Mouse (Mus musculus): ENCODE results near the gene Gm15093. TPM values are rescaled to one million over a fixed set of nuclear protein-coding genes. Genes with fewer than 3 reads are reported as not detected.
"Not testable (repeated sequence)": the region's sequence is repeated elsewhere in the genome, so short reads cannot be mapped to it uniquely, and the experiment has no call there.

Gm15093 gene
- polyA plus RNA-seq (2014; fragmentation: Nextera tagmentation; extraction: Ambion mirVana) = not detected in 2 replicates

- not testable (repeated sequence) for H3K36me3 ChIP-seq (replicated peaks; ENCODE audit: control insufficient read depth, insufficient read depth, low read depth, low read length); H3K27ac ChIP-seq (replicated peaks; ENCODE audit: low read depth, low read length); H3K9ac ChIP-seq (replicated peaks; ENCODE audit: low read length); H3K9me3 ChIP-seq (replicated peaks; ENCODE audit: control insufficient read depth, low read length); H3K4me1 ChIP-seq (ENCODE audit: control insufficient read depth, insufficient read depth, low read length); H3K4me3 ChIP-seq (ENCODE audit: low read depth, low read length); H3K27me3 ChIP-seq (ENCODE audit: control insufficient read depth, insufficient read depth, low read length); H3K4me2 ChIP-seq (ENCODE audit: low read depth, low read length); DNase-seq (ENCODE audit: low spot score); ATAC-seq (replicated peaks; ENCODE audit: insufficient number of reproducible peaks, low FRiP score, low TSS enrichment, low read depth)
- no CpG with 5 or more reads among the region's 1 CpGs for WGBS
Measured at GRCm38 (mm10) chrX:149272077-149272476, at the start of gene Gm15093. Gene Gm15093, plus strand, starts transcription at chrX:149272377.

Other genes starting within 250 kb of the Gm15093 start
- not detected in 2 replicates for gene Ott, start 198.1 kb upstream of the Gm15093 start, polyA plus RNA-seq (2014; fragmentation: Nextera tagmentation; extraction: Ambion mirVana)
- not detected in 2 replicates for gene Gm15085, start 175.2 kb downstream of the Gm15093 start, polyA plus RNA-seq (2014; fragmentation: Nextera tagmentation; extraction: Ambion mirVana)

Measured in embryonic facial prominence, embryonic 11.5 days (tissue).